Mouse (Mus musculus): ENCODE data around the gene Cdyl2. TPM values are rescaled to one million over a fixed set of nuclear protein-coding genes. Genes with fewer than 3 reads are reported as not detected.

Gene Cdyl2
- total RNA-seq, 1 experiment = 37.3 TPM

- Histone ChIP-seq H3K9me3 (ENCODE audit: control insufficient read depth, insufficient read depth, low read depth, low read length) (no peaks in the 10 kb centered on the region), H3K27ac (ENCODE audit: insufficient read depth, low read depth, low read length, poor library complexity, severe bottlenecking) (no peak overlapping the region), H3K36me3 (ENCODE audit: control insufficient read depth, insufficient read depth, low read length, poor library complexity, severe bottlenecking) (no peaks in the 10 kb centered on the region), H3K4me3 (ENCODE audit: insufficient read depth in 1 of 2, low read depth in 1 of 2, low read length in 2 of 2, poor library complexity in 1 of 2, severe bottlenecking in 1 of 2) (no peak overlapping the region), H3K4me1 (ENCODE audit: control insufficient read depth in 2 of 2, insufficient read depth in 2 of 2, low read length in 2 of 2, poor library complexity in 1 of 2) (no peaks in the 10 kb centered on the region), H3K9ac (ENCODE audit: insufficient read depth, low read depth, low read length, poor library complexity, severe bottlenecking) (no peak overlapping the region)
- TF ChIP-seq MAFK (IDR thresholded peaks at IDR 0.05; ENCODE audit: insufficient read depth, low read depth, low read length) (no peak), ZNF384 (IDR thresholded peaks at IDR 0.05; ENCODE audit: low read depth, low read length) (no peak), HCFC1 (IDR thresholded peaks at IDR 0.05; ENCODE audit: borderline replicate concordance, insufficient read depth, low read length) (no peak), CHD2 (IDR thresholded peaks at IDR 0.05; ENCODE audit: low read depth, low read length) (no peak), ZC3H11A (IDR thresholded peaks at IDR 0.05; ENCODE audit: borderline replicate concordance, low read depth, low read length) (no peak)
- no peak for DNase-seq (ENCODE audit: low read depth, low spot score)
- in situ Hi-C loops (cut with MboI; ENCODE audit: low sequenced_read_pairs in 2 of 2, unreplicated experiment in 2 of 2) = no loop called here
These were observed 180.0 kb downstream of the Cdyl2 start for GRCm38 (mm10) chr8:116552778-116553177.

GRCm38 (mm10) chr8:116552255-116552654 is 180.5 kb downstream of the Cdyl2 start:
- Histone ChIP-seq H3K9me3 (ENCODE audit: control insufficient read depth, insufficient read depth, low read depth, low read length) (no peaks in the 10 kb centered on the region), H3K4me1 (ENCODE audit: control insufficient read depth in 2 of 2, insufficient read depth in 2 of 2, low read length in 2 of 2, poor library complexity in 1 of 2) (no peaks in the 10 kb centered on the region), H3K9ac (ENCODE audit: insufficient read depth, low read depth, low read length, poor library complexity, severe bottlenecking) (no peak overlapping the region), H3K27ac (ENCODE audit: insufficient read depth, low read depth, low read length, poor library complexity, severe bottlenecking) (no peak overlapping the region), H3K4me3 (ENCODE audit: insufficient read depth in 1 of 2, low read depth in 1 of 2, low read length in 2 of 2, poor library complexity in 1 of 2, severe bottlenecking in 1 of 2) (no peak overlapping the region), H3K36me3 (ENCODE audit: control insufficient read depth, insufficient read depth, low read length, poor library complexity, severe bottlenecking) (no peaks in the 10 kb centered on the region)
- TF ChIP-seq HCFC1 (IDR thresholded peaks at IDR 0.05; ENCODE audit: borderline replicate concordance, insufficient read depth, low read length) = no peak
- TF ChIP-seq ZC3H11A (IDR thresholded peaks at IDR 0.05; ENCODE audit: borderline replicate concordance, low read depth, low read length) = no peak
- TF ChIP-seq MAFK (IDR thresholded peaks at IDR 0.05; ENCODE audit: insufficient read depth, low read depth, low read length) = no peak
- no peak for DNase-seq (ENCODE audit: low read depth, low spot score)
- in situ Hi-C loops (cut with MboI; ENCODE audit: low sequenced_read_pairs in 2 of 2, unreplicated experiment in 2 of 2) = no loop called here

- DNase-seq (ENCODE audit: low read depth, low spot score) = no peak
- in situ Hi-C loops (cut with MboI; ENCODE audit: low sequenced_read_pairs in 2 of 2, unreplicated experiment in 2 of 2) = no loop called here
- H3K9me3 ChIP-seq (ENCODE audit: control insufficient read depth, insufficient read depth, low read depth, low read length) = no peaks in the 10 kb centered on the region
- no peaks in the 10 kb centered on the region for H3K36me3 ChIP-seq (ENCODE audit: control insufficient read depth, insufficient read depth, low read length, poor library complexity, severe bottlenecking)
- H3K4me1 ChIP-seq (ENCODE audit: control insufficient read depth in 2 of 2, insufficient read depth in 2 of 2, low read length in 2 of 2, poor library complexity in 1 of 2) = no peaks in the 10 kb centered on the region
- no peak overlapping the region for H3K27ac ChIP-seq (ENCODE audit: insufficient read depth, low read depth, low read length, poor library complexity, severe bottlenecking)
- TF ChIP-seq HCFC1 (IDR thresholded peaks at IDR 0.05; ENCODE audit: borderline replicate concordance, insufficient read depth, low read length) (no peak), MAFK (IDR thresholded peaks at IDR 0.05; ENCODE audit: insufficient read depth, low read depth, low read length) (no peak), CHD2 (IDR thresholded peaks at IDR 0.05; ENCODE audit: low read depth, low read length) (no peak), ZC3H11A (IDR thresholded peaks at IDR 0.05; ENCODE audit: borderline replicate concordance, low read depth, low read length) (no peak), ZNF384 (IDR thresholded peaks at IDR 0.05; ENCODE audit: low read depth, low read length) (no peak)
- H3K9ac ChIP-seq (ENCODE audit: insufficient read depth, low read depth, low read length, poor library complexity, severe bottlenecking) = no peak overlapping the region
- no peak overlapping the region for H3K4me3 ChIP-seq (ENCODE audit: insufficient read depth in 1 of 2, low read depth in 1 of 2, low read length in 2 of 2, poor library complexity in 1 of 2, severe bottlenecking in 1 of 2)
These were observed 189.4 kb downstream of the Cdyl2 start for GRCm38 (mm10) chr8:116543366-116543765.

- Histone ChIP-seq H3K4me3 (ENCODE audit: insufficient read depth in 1 of 2, low read depth in 1 of 2, low read length in 2 of 2, poor library complexity in 1 of 2, severe bottlenecking in 1 of 2) (no peak overlapping the region), H3K27ac (ENCODE audit: insufficient read depth, low read depth, low read length, poor library complexity, severe bottlenecking) (no peak overlapping the region), H3K4me1 (ENCODE audit: control insufficient read depth in 2 of 2, insufficient read depth in 2 of 2, low read length in 2 of 2, poor library complexity in 1 of 2) (no peaks in the 10 kb centered on the region), H3K9me3 (ENCODE audit: control insufficient read depth, insufficient read depth, low read depth, low read length) (no peaks in the 10 kb centered on the region), H3K36me3 (ENCODE audit: control insufficient read depth, insufficient read depth, low read length, poor library complexity, severe bottlenecking) (no peaks in the 10 kb centered on the region), H3K9ac (ENCODE audit: insufficient read depth, low read depth, low read length, poor library complexity, severe bottlenecking) (no peak overlapping the region)
- in situ Hi-C loops (cut with MboI; ENCODE audit: low sequenced_read_pairs in 2 of 2, unreplicated experiment in 2 of 2) = no loop called here
- TF ChIP-seq ZC3H11A (IDR thresholded peaks at IDR 0.05; ENCODE audit: borderline replicate concordance, low read depth, low read length) = no peak
- TF ChIP-seq ZNF384 (IDR thresholded peaks at IDR 0.05; ENCODE audit: low read depth, low read length) = no peak
- no peak for TF ChIP-seq CHD2 (IDR thresholded peaks at IDR 0.05; ENCODE audit: low read depth, low read length)
- no peak for TF ChIP-seq HCFC1 (IDR thresholded peaks at IDR 0.05; ENCODE audit: borderline replicate concordance, insufficient read depth, low read length)
- no peak for TF ChIP-seq MAFK (IDR thresholded peaks at IDR 0.05; ENCODE audit: insufficient read depth, low read depth, low read length)
- DNase-seq (ENCODE audit: low read depth, low spot score) = no peak
These were observed 189.9 kb downstream of the Cdyl2 start for GRCm38 (mm10) chr8:116542842-116543241.

GRCm38 (mm10) chr8:116540136-116540535 is 192.7 kb downstream of the Cdyl2 start:
- in situ Hi-C loops (cut with MboI; ENCODE audit: low sequenced_read_pairs in 2 of 2, unreplicated experiment in 2 of 2) = no loop called here
- Histone ChIP-seq H3K4me1 (ENCODE audit: control insufficient read depth in 2 of 2, insufficient read depth in 2 of 2, low read length in 2 of 2, poor library complexity in 1 of 2) (no peaks in the 10 kb centered on the region), H3K36me3 (ENCODE audit: control insufficient read depth, insufficient read depth, low read length, poor library complexity, severe bottlenecking) (no peaks in the 10 kb centered on the region), H3K27ac (ENCODE audit: insufficient read depth, low read depth, low read length, poor library complexity, severe bottlenecking) (no peak overlapping the region), H3K9ac (ENCODE audit: insufficient read depth, low read depth, low read length, poor library complexity, severe bottlenecking) (no peak overlapping the region), H3K9me3 (ENCODE audit: control insufficient read depth, insufficient read depth, low read depth, low read length) (no peaks in the 10 kb centered on the region), H3K4me3 (ENCODE audit: insufficient read depth in 1 of 2, low read depth in 1 of 2, low read length in 2 of 2, poor library complexity in 1 of 2, severe bottlenecking in 1 of 2) (no peak overlapping the region)
- DNase-seq (ENCODE audit: low read depth, low spot score) = no peak
- no peak for TF ChIP-seq ZC3H11A (IDR thresholded peaks at IDR 0.05; ENCODE audit: borderline replicate concordance, low read depth, low read length)
- TF ChIP-seq HCFC1 (IDR thresholded peaks at IDR 0.05; ENCODE audit: borderline replicate concordance, insufficient read depth, low read length) = no peak
- TF ChIP-seq CHD2 (IDR thresholded peaks at IDR 0.05; ENCODE audit: low read depth, low read length) = no peak
- TF ChIP-seq MAFK (IDR thresholded peaks at IDR 0.05; ENCODE audit: insufficient read depth, low read depth, low read length) = no peak
- TF ChIP-seq ZNF384 (IDR thresholded peaks at IDR 0.05; ENCODE audit: low read depth, low read length) = no peak
